Mouse (Mus musculus) liver, embryonic 14.5 days (tissue): ENCODE measurements around the gene Stxbp1. TPM values are rescaled to one million over a fixed set of nuclear protein-coding genes. Genes with fewer than 3 reads are reported as not detected.

ENCODE experiments used
- ATAC-seq: fragments of 200-750 bp; cut with Nextera tagmentation; 2 replicates; pipeline ENCODE4 v1.8.0; 2017; ENCODE audit warnings: moderate number of reproducible peaks, mild to moderate bottlenecking, moderate library complexity; ENCODE audit not compliant: insufficient read depth
- DNase-seq, 3 experiments: peaks; one replicate each; pipeline ENCODE4 v3.0.0-alpha.2; 2012 to 2013; ENCODE audit warnings: low read depth in 3 of 3, low spot score in 3 of 3
- H3K27ac ChIP-seq: fragments of 300-500 bp; sonication (generic); 2 replicates; pipeline ENCODE4 v1.5.1; 2014; ENCODE audit warnings: moderate library complexity, mild to moderate bottlenecking, control low read depth, inconsistent platforms
- H3K27me3 ChIP-seq: fragments of 300-500 bp; sonication (generic); 2 replicates; pipeline ENCODE4 v1.6.1; 2014; ENCODE audit warnings: mild to moderate bottlenecking, low read length, moderate library complexity; ENCODE audit not compliant: control insufficient read depth, insufficient read depth
- H3K36me3 ChIP-seq: fragments of 300-500 bp; sonication (generic); replicated peaks from 2 replicates; pipeline ENCODE4 v1.6.1; 2014; ENCODE audit warnings: low read depth; ENCODE audit not compliant: control insufficient read depth, insufficient read depth
- H3K4me1 ChIP-seq, 2 experiments: fragments of 200-500 bp in 1 of 2; fragments of 300-500 bp in 1 of 2; sonication (generic) in 1 of 2; replicated peaks; 2 replicates each; pipeline ENCODE4 v1.6.1; 2012 to 2014; ENCODE audit warnings: antibody characterized with exemption in 1 of 2, inconsistent platforms in 1 of 2, low read length in 1 of 2; ENCODE audit not compliant: control insufficient read depth in 2 of 2, insufficient read depth in 2 of 2
- H3K4me2 ChIP-seq: fragments of 300-500 bp; sonication (generic); 2 replicates; pipeline ENCODE4 v1.6.1; 2014; ENCODE audit warnings: low read depth, mild to moderate bottlenecking, control low read depth, moderate library complexity
- H3K4me3 ChIP-seq, 2 experiments: fragments of 200-500 bp in 1 of 2; fragments of 300-500 bp in 1 of 2; sonication (generic) in 1 of 2; 2 replicates each; pipeline ENCODE4 v1.5.1; 2012 to 2014; ENCODE audit warnings: low read depth in 2 of 2, low read length in 2 of 2, mild to moderate bottlenecking in 2 of 2, control low read depth in 1 of 2, inconsistent platforms in 1 of 2, moderate library complexity in 1 of 2; ENCODE audit not compliant: insufficient read depth in 1 of 2
- H3K9ac ChIP-seq: fragments of 300-500 bp; sonication (generic); replicated peaks from 2 replicates; pipeline ENCODE4 v1.6.1; 2014; ENCODE audit warnings: mild to moderate bottlenecking, control low read depth, moderate library complexity
- H3K9me3 ChIP-seq: fragments of 300-500 bp; sonication (generic); 2 replicates; pipeline ENCODE4 v1.6.1; 2016; ENCODE audit warnings: low read length, mixed read lengths; ENCODE audit not compliant: control insufficient read depth
- CTCF ChIP-seq: IDR thresholded peaks from 2 replicates; pipeline ENCODE4 v1.5.1; 2016; ENCODE audit warnings: antibody characterized with exemption, low read depth, control low read depth
- EP300 ChIP-seq: IDR thresholded peaks from 2 replicates; pipeline ENCODE4 v1.6.1; 2016; ENCODE audit warnings: antibody characterized with exemption, low read depth
- WGBS: fragments of 180-500 bp; shearing (Covaris S2); extraction: QIAGEN DNeasy Blood & Tissue Kit; methylation state at CpG from one replicate; pipeline ENCODE4 v1.1.7; 2014; ENCODE audit not compliant: insufficient replicate concordance; 5-methylcytosine and 5-hydroxymethylcytosine counted together
- polyA plus RNA-seq, 2 experiments: library from polyadenylated mRNA; depleted of rRNA in 1 of 2; stranded (reverse) in 1 of 2; unstranded in 1 of 2; fragments of >200 nt; fragmentation: Nextera tagmentation in 1 of 2; extraction: Ambion mirVana in 1 of 2; gene quantifications; 2 replicates each; pipeline versions ENCODE4 v1.2.1 to v1.2.3; 2012 to 2014

Stxbp1 gene
- polyA plus RNA-seq, 2 experiments, result 2.1 to 2.6 TPM

- ATAC-seq, result no peak
- TF ChIP-seq EP300 (no peak), CTCF (no peak)
- H3K36me3 ChIP-seq, result no peaks in the 10 kb centered on the region
- 80% methylated on average over 13 of the region's 13 CpGs for WGBS
- DNase-seq, result no peak
- no peak overlapping the region for H3K4me3 ChIP-seq
- H3K9ac ChIP-seq, result no peak overlapping the region
- H3K27me3 ChIP-seq, result no peaks in the 10 kb centered on the region
- no peaks in the 10 kb centered on the region for H3K9me3 ChIP-seq
- no peak overlapping the region for H3K4me2 ChIP-seq
- H3K4me1 ChIP-seq, result no peaks in the 10 kb centered on the region
- no peak overlapping the region for H3K27ac ChIP-seq
Measured at GRCm38 (mm10) chr2:32795748-32796418, 51.2 kb downstream of the Stxbp1 start.

GRCm38 (mm10) chr2:32791297-32791696, 55.7 kb downstream of the Stxbp1 start:
- H3K36me3 ChIP-seq, result no peaks in the 10 kb centered on the region
- no peaks in the 10 kb centered on the region for H3K27me3 ChIP-seq
- WGBS, result 67% methylated on average over 6 of the region's 6 CpGs
- H3K4me2 ChIP-seq, result no peak overlapping the region
- ATAC-seq (no peak), DNase-seq (no peak)
- TF ChIP-seq CTCF, result no peak
- no peak for TF ChIP-seq EP300
- no peaks in the 10 kb centered on the region for H3K4me1 ChIP-seq
- H3K27ac ChIP-seq, result no peak overlapping the region
- no peak overlapping the region for H3K9ac ChIP-seq
- no peak overlapping the region for H3K4me3 ChIP-seq
- H3K9me3 ChIP-seq, result no peaks in the 10 kb centered on the region

- TF ChIP-seq CTCF, result no peak
- no peak for TF ChIP-seq EP300
Measured at GRCm38 (mm10) chr2:32788581-32788980, 58.5 kb downstream of the Stxbp1 start.

GRCm38 (mm10) chr2:32787176-32787575, 59.9 kb downstream of the Stxbp1 start:
- no peak overlapping the region for H3K9ac ChIP-seq
- no peaks in the 10 kb centered on the region for H3K4me1 ChIP-seq
- TF ChIP-seq EP300, result no peak
- TF ChIP-seq CTCF, result peak; percentile 61
- H3K36me3 ChIP-seq, result no peaks in the 10 kb centered on the region
- H3K27me3 ChIP-seq, result no peaks in the 10 kb centered on the region
- no peak for ATAC-seq
- H3K4me2 ChIP-seq, result no peak overlapping the region
- no peaks in the 10 kb centered on the region for H3K9me3 ChIP-seq
- 39% methylated on average over 6 of the region's 6 CpGs for WGBS
- DNase-seq, result no peak
- H3K4me3 ChIP-seq, result no peak overlapping the region
- H3K27ac ChIP-seq, result no peak overlapping the region

More at GRCm38 (mm10) chr2:32788581-32788980, 58.5 kb downstream of the Stxbp1 start:
- Histone ChIP-seq H3K9me3 (no peaks in the 10 kb centered on the region), H3K36me3 (no peaks in the 10 kb centered on the region), H3K4me2 (no peak overlapping the region), H3K9ac (no peak overlapping the region), H3K4me1 (no peaks in the 10 kb centered on the region), H3K27ac (no peak overlapping the region), H3K4me3 (no peak overlapping the region), H3K27me3 (no peaks in the 10 kb centered on the region)
- ATAC-seq (no peak), DNase-seq (no peak)
- whole genome bisulfite sequencing, result 50% methylated on average over 2 of the region's 2 CpGs

GRCm38 (mm10) chr2:32784048-32784681, 62.9 kb downstream of the Stxbp1 start, which contains the start of gene Cfap157:
Cfap157 (minus strand) TSS chr2:32784428.
- H3K36me3 ChIP-seq, result no peaks in the 10 kb centered on the region
- DNase-seq (no peak), ATAC-seq (no peak)
- TF ChIP-seq EP300 (no peak), CTCF (no peak)
- no peaks in the 10 kb centered on the region for H3K4me1 ChIP-seq
- H3K27me3 ChIP-seq, result no peaks in the 10 kb centered on the region
- H3K4me2 ChIP-seq, result no peak within 1 kb of the TSS
- H3K27ac ChIP-seq, result no peak within 1 kb of the TSS
- H3K9me3 ChIP-seq, result no peaks in the 10 kb centered on the region
- WGBS, result 48% methylated on average over 4 of the region's 4 CpGs
- H3K4me3 ChIP-seq, result no peak within 1 kb of the TSS
- H3K9ac ChIP-seq, result no peak within 1 kb of the TSS
